Mouse (Mus musculus) heart, postnatal 0 days (tissue): ENCODE results near the gene Erap1. TPM values are rescaled to one million over a fixed set of nuclear protein-coding genes. Genes with fewer than 3 reads are reported as not detected.

Experiments
- ATAC-seq: fragments of 200-750 bp; cut with Nextera tagmentation; 2 replicates; pipeline ENCODE4 v1.8.0; 2017; ENCODE audit warnings: low read depth, moderate number of reproducible peaks, moderate library complexity; ENCODE audit not compliant: insufficient read depth
- DNase-seq: peaks from one replicate; pipeline ENCODE4 v3.0.0-alpha.2; 2016; ENCODE audit warnings: low spot score
- H3K27ac ChIP-seq: fragments of 300-500 bp; sonication (generic); 2 replicates; pipeline ENCODE4 v1.5.1; 2014; ENCODE audit warnings: low read depth, mild to moderate bottlenecking
- H3K27me3 ChIP-seq: fragments of 300-500 bp; sonication (generic); 2 replicates; pipeline ENCODE4 v1.6.1; 2014; ENCODE audit warnings: low read length, mixed read lengths; ENCODE audit not compliant: control insufficient read depth, insufficient read depth
- H3K36me3 ChIP-seq: fragments of 300-500 bp; sonication (generic); replicated peaks from 2 replicates; pipeline ENCODE4 v1.6.1; 2014; ENCODE audit warnings: low read length, mixed read lengths; ENCODE audit not compliant: control insufficient read depth, insufficient read depth
- H3K4me1 ChIP-seq: fragments of 300-500 bp; sonication (generic); 2 replicates; pipeline ENCODE4 v1.6.1; 2014; ENCODE audit warnings: antibody characterized with exemption; ENCODE audit not compliant: control insufficient read depth, insufficient read depth
- H3K4me2 ChIP-seq: fragments of 300-500 bp; sonication (generic); 2 replicates; pipeline ENCODE4 v1.6.1; 2014; ENCODE audit warnings: low read depth, mild to moderate bottlenecking, low read length, moderate library complexity
- H3K4me3 ChIP-seq: fragments of 300-500 bp; sonication (generic); 2 replicates; pipeline ENCODE4 v1.5.1; 2014; ENCODE audit warnings: low read depth, low read length
- H3K9ac ChIP-seq: fragments of 300-500 bp; sonication (generic); replicated peaks from 2 replicates; pipeline ENCODE4 v1.6.1; 2014; ENCODE audit warnings: low read depth, low read length, mixed read lengths
- H3K9me3 ChIP-seq: fragments of 300-500 bp; sonication (generic); replicated peaks from 2 replicates; pipeline ENCODE4 v1.6.1; 2016; ENCODE audit warnings: low read length; ENCODE audit not compliant: control insufficient read depth
- CTCF ChIP-seq: IDR thresholded peaks from 2 replicates; pipeline ENCODE4 v1.5.1; 2016; ENCODE audit warnings: antibody characterized with exemption, control low read depth, low read depth
- EP300 ChIP-seq: IDR thresholded peaks from 2 replicates; pipeline ENCODE4 v1.6.1; 2016; ENCODE audit warnings: antibody characterized with exemption, low read depth
- WGBS: fragments of 180-500 bp; shearing (Covaris S2); extraction: QIAGEN DNeasy Blood & Tissue Kit; methylation state at CpG from one replicate; pipeline ENCODE4 v1.1.7; 2014; 5-methylcytosine and 5-hydroxymethylcytosine counted together
- polyA plus RNA-seq: library from polyadenylated mRNA; unstranded; fragments of >200 nt; fragmentation: Nextera tagmentation; extraction: Ambion mirVana; gene quantifications from 2 replicates; pipeline ENCODE4 v1.2.1, GENCODE M21; 2015
- total RNA-seq: library from RNA; depleted of rRNA; stranded (reverse); fragments of >200 nt; gene quantifications from 2 replicates; pipeline ENCODE4 v1.2.3, GENCODE M21; 2014; ENCODE audit warnings: low replicate concordance; rRNA removed

Gene Erap1
- total and polyA plus RNA-seq, 2 experiments from 2014 or later, result 9.6 to 15.0 TPM

DNA sequence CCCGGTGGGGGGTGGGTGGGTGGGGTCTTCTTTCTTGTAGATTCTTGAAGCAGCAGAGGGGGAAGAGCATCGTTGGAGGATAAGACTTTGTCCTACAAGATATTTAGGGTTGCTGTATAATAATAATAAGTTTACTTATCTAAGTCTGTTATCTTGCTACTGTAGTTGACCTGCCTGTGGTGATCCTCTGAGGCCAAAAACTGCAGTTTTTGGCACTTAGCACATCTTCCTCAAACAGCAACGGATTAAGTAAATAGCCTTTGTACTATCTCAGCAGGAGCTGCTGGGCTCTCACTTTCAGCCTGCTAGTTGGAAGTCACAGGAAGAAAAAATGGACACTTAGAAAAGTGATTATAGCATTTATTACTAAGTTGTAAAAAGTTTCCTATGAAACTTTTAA lies 56.9 kb downstream of the Erap1 start:
- no peak overlapping the region for H3K9ac ChIP-seq
- peaks cover 53% of the 10 kb centered on the region for H3K36me3 ChIP-seq
- WGBS, result 65% methylated on average over 3 of the region's 3 CpGs
- ATAC-seq, result no peak
- H3K27ac ChIP-seq, result no peak overlapping the region
- H3K9me3 ChIP-seq, result no peaks in the 10 kb centered on the region
- no peak overlapping the region for H3K4me2 ChIP-seq
- H3K27me3 ChIP-seq, result no peaks in the 10 kb centered on the region
- DNase-seq, result no peak
- H3K4me3 ChIP-seq, result no peak overlapping the region
- TF ChIP-seq EP300 (no peak), CTCF (no peak)
- H3K4me1 ChIP-seq, result no peaks in the 10 kb centered on the region

DNA sequence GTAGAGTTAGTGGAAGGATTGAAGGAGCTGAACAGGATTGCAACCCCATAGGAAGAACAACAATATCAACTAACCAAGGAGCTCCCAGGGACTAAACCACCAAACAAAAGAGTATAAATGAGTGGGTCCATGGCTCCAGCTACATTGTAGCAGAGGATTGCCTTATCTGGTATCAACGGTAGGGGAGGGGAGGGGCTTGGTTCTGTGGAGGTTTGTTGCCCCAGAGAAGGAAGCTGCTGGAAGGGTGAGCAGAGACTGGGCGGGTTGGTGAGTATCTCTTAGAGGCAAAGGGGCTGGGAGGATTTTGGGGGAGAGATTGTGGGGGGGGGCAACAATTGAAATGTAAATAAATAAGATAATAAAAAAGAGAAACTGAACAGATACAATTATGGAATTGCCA lies 79.6 kb downstream of the Erap1 start:
- H3K36me3 ChIP-seq, result peaks cover 49% of the 10 kb centered on the region
- DNase-seq (no peak), ATAC-seq (no peak)
- TF ChIP-seq CTCF (no peak), EP300 (no peak)
- H3K4me2 ChIP-seq, result no peak overlapping the region
- no peaks in the 10 kb centered on the region for H3K27me3 ChIP-seq
- H3K9me3 ChIP-seq, result no peaks in the 10 kb centered on the region
- no peak overlapping the region for H3K27ac ChIP-seq
- H3K4me1 ChIP-seq, result no peaks in the 10 kb centered on the region
- no peak overlapping the region for H3K9ac ChIP-seq
- WGBS, result 77% methylated on average over 2 of the region's 2 CpGs
- no peak overlapping the region for H3K4me3 ChIP-seq

DNA sequence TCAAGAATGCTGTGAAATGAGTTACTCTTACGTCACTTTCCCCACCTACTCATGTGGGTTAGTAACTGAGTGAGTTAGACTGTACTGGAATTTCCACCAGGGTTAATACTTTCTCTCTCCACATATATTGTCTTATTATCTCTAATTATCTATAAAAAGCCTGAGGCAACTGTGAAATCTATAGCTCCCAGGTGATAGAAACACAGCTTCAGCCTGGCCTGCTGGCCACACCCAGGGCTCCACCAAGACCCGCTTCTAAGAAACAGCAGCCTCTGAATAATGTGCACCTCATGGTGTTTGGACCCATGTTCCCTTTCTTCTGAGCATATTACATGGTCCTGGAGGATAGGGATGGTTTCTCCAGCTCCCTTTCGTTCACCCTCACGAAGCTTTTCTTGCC lies 94.4 kb downstream of the Erap1 start:
- no peak for ATAC-seq
- Histone ChIP-seq H3K27me3 (no peaks in the 10 kb centered on the region), H3K4me1 (no peaks in the 10 kb centered on the region), H3K9me3 (no peaks in the 10 kb centered on the region), H3K4me3 (no peak overlapping the region), H3K4me2 (no peak overlapping the region), H3K36me3 (peaks cover 81% of the 10 kb centered on the region), H3K27ac (no peak overlapping the region), H3K9ac (no peak overlapping the region)
- TF ChIP-seq CTCF (no peak), EP300 (no peak)
- DNase-seq, result no peak
- 93% methylated on average over 4 of the region's 4 CpGs for WGBS

DNA sequence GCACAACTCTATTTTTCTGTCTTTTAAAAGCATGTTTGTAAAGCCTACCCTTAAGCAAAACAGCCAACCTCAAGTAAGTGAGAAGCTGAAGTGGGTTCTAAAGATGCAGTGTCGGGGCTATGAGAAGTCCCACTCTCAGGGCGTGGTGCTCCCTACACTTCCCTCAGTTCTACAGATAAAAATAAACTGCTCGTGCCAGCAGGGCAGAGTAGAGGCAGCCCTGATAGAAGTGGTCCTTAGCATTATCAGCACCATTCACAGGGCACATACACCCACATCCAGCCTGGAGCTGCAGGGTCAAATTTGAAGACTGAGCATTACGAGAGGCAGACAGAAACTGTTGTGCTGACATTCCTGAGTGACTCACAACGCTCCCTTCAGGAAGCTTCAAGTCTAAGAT lies 96.5 kb downstream of the Erap1 start:
- DNase-seq (no peak), ATAC-seq (no peak)
- Histone ChIP-seq H3K9me3 (no peaks in the 10 kb centered on the region), H3K36me3 (peaks cover 80% of the 10 kb centered on the region), H3K27me3 (no peaks in the 10 kb centered on the region), H3K27ac (no peak overlapping the region), H3K4me3 (no peak overlapping the region), H3K9ac (no peak overlapping the region), H3K4me1 (no peaks in the 10 kb centered on the region), H3K4me2 (no peak overlapping the region)
- 32% methylated on average over 5 of the region's 5 CpGs for WGBS
- TF ChIP-seq CTCF (no peak), EP300 (no peak)

DNA sequence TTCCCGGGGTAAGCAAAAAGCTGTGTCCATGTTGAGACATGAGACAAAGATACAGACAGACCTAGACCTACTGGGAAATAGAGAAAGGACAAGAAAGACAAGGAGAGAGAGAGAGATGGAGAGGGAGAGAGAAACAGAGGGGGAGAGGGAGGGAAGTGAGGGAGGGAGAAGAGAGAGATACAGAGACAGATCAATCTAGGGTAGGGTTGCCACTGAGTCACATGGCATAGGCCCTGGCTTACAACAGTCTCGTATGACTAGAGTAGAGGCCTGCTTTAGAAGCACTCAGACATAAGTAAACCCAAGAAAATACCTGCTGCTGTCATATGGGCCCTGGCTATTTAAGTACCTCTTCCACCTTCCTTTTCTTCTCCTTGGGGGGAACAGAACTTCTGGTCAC lies 97.0 kb downstream of the Erap1 start:
- peaks cover 81% of the 10 kb centered on the region for H3K36me3 ChIP-seq
- no peak for ATAC-seq
- no peaks in the 10 kb centered on the region for H3K27me3 ChIP-seq
- H3K27ac ChIP-seq, result no peak overlapping the region
- H3K4me1 ChIP-seq, result no peaks in the 10 kb centered on the region
- no peaks in the 10 kb centered on the region for H3K9me3 ChIP-seq
- no peak overlapping the region for H3K4me3 ChIP-seq
- TF ChIP-seq CTCF (no peak), EP300 (no peak)
- WGBS, result 73% methylated on average over 2 of the region's 2 CpGs
- H3K9ac ChIP-seq, result no peak overlapping the region
- no peak for DNase-seq
- H3K4me2 ChIP-seq, result no peak overlapping the region

Other genes starting within 250 kb of the Erap1 start
- 1.1 and 2.3 TPM in 2 replicates for gene Zfp72, start 248.7 kb upstream of the Erap1 start, total RNA-seq
- 2.8 and 2.9 TPM in 2 replicates for gene Zfp72, start 248.7 kb upstream of the Erap1 start, polyA plus RNA-seq
- gene Ftl1-ps1, start 239.9 kb upstream of the Erap1 start, total RNA-seq, result 46.2 and 61.1 TPM in 2 replicates
- gene Ftl1-ps1, start 239.9 kb upstream of the Erap1 start, polyA plus RNA-seq, result 43.1 and 44.0 TPM in 2 replicates
- 2.5 and 7.5 TPM in 2 replicates for gene Zfp825, start 145.6 kb upstream of the Erap1 start, total RNA-seq
- 12.2 and 14.3 TPM in 2 replicates for gene Zfp825, start 145.6 kb upstream of the Erap1 start, polyA plus RNA-seq
- gene Cast, start 169.2 kb downstream of the Erap1 start, total RNA-seq, result 29.6 and 30.6 TPM in 2 replicates
- gene Cast, start 169.2 kb downstream of the Erap1 start, polyA plus RNA-seq, result 48.7 and 48.8 TPM in 2 replicates